Mouse (Mus musculus): ENCODE results near the gene Krt32. TPM values are rescaled to one million over a fixed set of nuclear protein-coding genes. Genes with fewer than 3 reads are reported as not detected.

Gene Krt32
- total RNA-seq (2014; rRNA removed) (not detected in 2 replicates), polyA plus RNA-seq (2015; fragmentation: Nextera tagmentation; extraction: Ambion mirVana) (not detected in 2 replicates)

DNA sequence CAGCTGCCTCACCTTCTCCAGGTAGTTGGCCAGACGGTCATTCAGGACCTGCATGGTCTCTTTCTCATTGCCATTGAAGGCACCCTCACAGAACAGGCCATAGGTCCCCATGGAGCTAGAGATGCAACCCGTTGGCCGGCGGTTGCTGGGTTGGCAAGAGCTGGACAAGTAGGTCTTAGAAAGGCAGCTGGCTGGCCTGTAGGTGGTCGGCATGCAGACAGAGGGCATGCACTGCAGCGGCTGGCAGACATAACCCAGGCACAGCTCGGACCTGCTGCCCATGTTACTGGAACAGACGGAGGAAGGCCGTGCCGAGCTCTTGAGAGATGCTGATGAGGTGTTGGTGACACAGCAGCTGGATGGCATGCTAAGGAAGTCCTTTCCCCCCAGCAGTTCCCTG is at the start of gene Krt32:
Gene Krt32, minus strand, starts transcription at position 366 of the 400 bp plus-strand sequence.
- no peaks in the 10 kb centered on the region for H3K9me3 ChIP-seq (ENCODE audit: low read length)
- TF ChIP-seq CTCF (IDR thresholded peaks at IDR 0.05): no peak
- no peaks in the 10 kb centered on the region for H3K27me3 ChIP-seq (ENCODE audit: insufficient read depth, low read length)
- no peak for DNase-seq (ENCODE audit: low spot score)
- no peak within 1 kb of the TSS for H3K9ac ChIP-seq (replicated peaks; ENCODE audit: low read length, poor library complexity, severe bottlenecking)
- H3K4me1 ChIP-seq (ENCODE audit: insufficient read depth, low read length): no peaks in the 10 kb centered on the region
- no peak within 1 kb of the TSS for H3K4me3 ChIP-seq (ENCODE audit: low read depth, low read length)
- no peak for ATAC-seq (ENCODE audit: low FRiP score)
- H3K36me3 ChIP-seq (ENCODE audit: insufficient read depth, low read length): no peaks in the 10 kb centered on the region
- no peak within 1 kb of the TSS for H3K27ac ChIP-seq (ENCODE audit: low read depth, low read length)
- H3K4me2 ChIP-seq (ENCODE audit: low read depth, low read length, poor library complexity, severe bottlenecking): no peak within 1 kb of the TSS
- 95% methylated on average over 10 of the region's 10 CpGs for WGBS

DNA sequence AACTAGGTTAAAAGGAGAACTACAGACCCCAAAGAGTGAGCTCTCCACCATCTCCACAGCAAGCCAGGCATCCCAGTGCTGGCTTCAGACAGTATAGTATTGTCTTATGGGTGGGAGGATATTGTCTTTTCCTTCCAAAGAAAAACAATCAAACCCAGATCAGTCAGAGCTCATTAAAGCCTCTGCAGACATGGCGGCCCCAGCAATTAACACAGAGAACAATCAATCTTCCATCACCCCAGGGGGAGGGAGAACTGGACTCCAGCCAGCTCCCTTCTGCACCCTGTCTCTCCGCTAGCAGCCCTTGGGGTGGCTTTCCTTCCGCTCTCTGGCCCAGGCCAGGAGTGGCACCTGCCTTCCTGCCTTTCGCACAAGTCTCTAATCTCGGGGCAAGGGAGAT is 49.7 kb upstream of the Krt32 start:
- ATAC-seq (ENCODE audit: low FRiP score) (no peak), DNase-seq (ENCODE audit: low spot score) (no peak)
- no peak for TF ChIP-seq CTCF (IDR thresholded peaks at IDR 0.05)
- WGBS: 36% methylated on average over 5 of the region's 5 CpGs
- Histone ChIP-seq H3K4me2 (ENCODE audit: low read depth, low read length, poor library complexity, severe bottlenecking) (no peak overlapping the region), H3K4me1 (ENCODE audit: insufficient read depth, low read length) (no peaks in the 10 kb centered on the region), H3K27me3 (ENCODE audit: insufficient read depth, low read length) (no peaks in the 10 kb centered on the region), H3K36me3 (ENCODE audit: insufficient read depth, low read length) (no peaks in the 10 kb centered on the region), H3K9me3 (ENCODE audit: low read length) (no peaks in the 10 kb centered on the region), H3K4me3 (ENCODE audit: low read depth, low read length) (no peak overlapping the region), H3K9ac (replicated peaks; ENCODE audit: low read length, poor library complexity, severe bottlenecking) (no peak overlapping the region), H3K27ac (ENCODE audit: low read depth, low read length) (no peak overlapping the region)

DNA sequence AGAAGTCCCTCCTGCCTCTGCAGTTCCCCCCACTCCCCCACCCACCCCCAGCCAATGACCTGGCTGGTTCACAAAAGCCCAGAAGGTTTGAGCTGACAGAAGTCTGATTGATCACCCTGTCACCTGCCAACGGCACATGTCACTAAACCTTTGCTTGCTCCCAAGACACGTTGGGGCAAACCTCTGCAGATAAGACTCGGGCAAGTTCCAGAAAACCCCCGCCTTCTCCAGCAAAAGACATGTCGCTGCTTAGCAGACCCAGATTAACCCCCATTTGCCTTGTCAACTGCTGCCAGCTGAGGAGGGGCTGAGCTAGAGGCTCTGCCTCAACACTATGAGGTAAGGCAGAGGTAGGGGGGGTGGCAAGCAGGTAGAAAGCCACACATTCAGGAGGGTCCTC is 48.5 kb upstream of the Krt32 start:
- Histone ChIP-seq H3K27me3 (ENCODE audit: insufficient read depth, low read length) (no peaks in the 10 kb centered on the region), H3K9ac (replicated peaks; ENCODE audit: low read length, poor library complexity, severe bottlenecking) (no peak overlapping the region), H3K4me2 (ENCODE audit: low read depth, low read length, poor library complexity, severe bottlenecking) (no peak overlapping the region), H3K9me3 (ENCODE audit: low read length) (no peaks in the 10 kb centered on the region), H3K4me3 (ENCODE audit: low read depth, low read length) (no peak overlapping the region), H3K4me1 (ENCODE audit: insufficient read depth, low read length) (no peaks in the 10 kb centered on the region), H3K27ac (ENCODE audit: low read depth, low read length) (no peak overlapping the region), H3K36me3 (ENCODE audit: insufficient read depth, low read length) (no peaks in the 10 kb centered on the region)
- TF ChIP-seq CTCF (IDR thresholded peaks at IDR 0.05): no peak
- 21% methylated on average over 5 of the region's 5 CpGs for WGBS
- ATAC-seq (ENCODE audit: low FRiP score): no peak
- no peak for DNase-seq (ENCODE audit: low spot score)

DNA sequence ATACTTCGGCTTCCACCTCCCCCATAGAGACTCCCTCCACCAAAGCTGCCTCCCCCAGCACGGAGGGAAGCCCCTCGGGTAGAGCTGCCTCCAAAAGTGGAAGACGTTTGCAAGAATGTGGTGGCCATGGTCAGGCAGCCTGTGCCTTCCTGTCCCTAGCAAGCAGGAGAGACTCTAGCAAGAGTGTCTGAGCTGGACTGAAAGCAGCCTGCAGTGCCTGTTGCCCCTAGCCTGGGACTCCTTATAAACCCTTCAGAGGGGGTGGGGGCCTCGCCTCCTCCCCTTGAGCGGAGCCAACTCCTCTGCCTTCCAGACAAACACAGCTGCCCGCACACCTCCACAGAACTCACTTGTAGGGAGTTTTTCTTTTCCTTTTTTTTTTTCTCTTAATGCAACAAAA is 47.7 kb upstream of the Krt32 start, which contains the start of gene Krt15:
Gene Krt15, minus strand, starts transcription at position 198 of the 400 bp plus-strand sequence.
- H3K9me3 ChIP-seq (ENCODE audit: low read length): no peaks in the 10 kb centered on the region
- H3K4me1 ChIP-seq (ENCODE audit: insufficient read depth, low read length): no peaks in the 10 kb centered on the region
- no peak for TF ChIP-seq CTCF (IDR thresholded peaks at IDR 0.05)
- no peaks in the 10 kb centered on the region for H3K27me3 ChIP-seq (ENCODE audit: insufficient read depth, low read length)
- H3K36me3 ChIP-seq (ENCODE audit: insufficient read depth, low read length): no peaks in the 10 kb centered on the region
- WGBS: 64% methylated on average over 7 of the region's 7 CpGs
- no peak within 1 kb of the TSS for H3K9ac ChIP-seq (replicated peaks; ENCODE audit: low read length, poor library complexity, severe bottlenecking)
- DNase-seq (ENCODE audit: low spot score): no peak
- no peak within 1 kb of the TSS for H3K4me3 ChIP-seq (ENCODE audit: low read depth, low read length)
- no peak for ATAC-seq (ENCODE audit: low FRiP score)
- H3K27ac ChIP-seq (ENCODE audit: low read depth, low read length): no peak within 1 kb of the TSS
- no peak within 1 kb of the TSS for H3K4me2 ChIP-seq (ENCODE audit: low read depth, low read length, poor library complexity, severe bottlenecking)

DNA sequence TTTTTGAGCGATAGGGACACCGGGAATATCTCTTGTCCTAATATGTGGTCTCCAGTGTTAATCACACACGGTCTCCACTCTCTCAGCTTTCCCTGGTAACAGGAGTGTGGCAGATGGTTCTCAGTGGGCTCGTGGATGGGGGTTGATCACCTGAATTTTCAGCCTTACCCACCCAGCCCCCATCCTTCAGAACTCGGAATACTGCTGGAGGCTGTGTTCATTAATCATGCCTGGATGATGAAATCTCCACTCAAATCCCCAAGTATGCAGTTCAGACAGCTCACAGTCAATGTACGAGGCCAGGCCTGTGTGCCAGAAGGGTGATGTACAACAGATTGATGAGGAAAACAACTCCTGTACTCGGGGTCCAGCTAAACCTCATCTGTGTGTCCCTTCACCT is 36.9 kb upstream of the Krt32 start:
- WGBS: 77% methylated on average over 7 of the region's 7 CpGs
- H3K27me3 ChIP-seq (ENCODE audit: insufficient read depth, low read length): no peaks in the 10 kb centered on the region
- no peak overlapping the region for H3K4me2 ChIP-seq (ENCODE audit: low read depth, low read length, poor library complexity, severe bottlenecking)
- ATAC-seq (ENCODE audit: low FRiP score): no peak
- no peaks in the 10 kb centered on the region for H3K36me3 ChIP-seq (ENCODE audit: insufficient read depth, low read length)
- H3K9ac ChIP-seq (replicated peaks; ENCODE audit: low read length, poor library complexity, severe bottlenecking): no peak overlapping the region
- no peaks in the 10 kb centered on the region for H3K9me3 ChIP-seq (ENCODE audit: low read length)
- DNase-seq (ENCODE audit: low spot score): no peak
- no peak overlapping the region for H3K4me3 ChIP-seq (ENCODE audit: low read depth, low read length)
- no peak overlapping the region for H3K27ac ChIP-seq (ENCODE audit: low read depth, low read length)
- no peaks in the 10 kb centered on the region for H3K4me1 ChIP-seq (ENCODE audit: insufficient read depth, low read length)
- TF ChIP-seq CTCF (IDR thresholded peaks at IDR 0.05): no peak

DNA sequence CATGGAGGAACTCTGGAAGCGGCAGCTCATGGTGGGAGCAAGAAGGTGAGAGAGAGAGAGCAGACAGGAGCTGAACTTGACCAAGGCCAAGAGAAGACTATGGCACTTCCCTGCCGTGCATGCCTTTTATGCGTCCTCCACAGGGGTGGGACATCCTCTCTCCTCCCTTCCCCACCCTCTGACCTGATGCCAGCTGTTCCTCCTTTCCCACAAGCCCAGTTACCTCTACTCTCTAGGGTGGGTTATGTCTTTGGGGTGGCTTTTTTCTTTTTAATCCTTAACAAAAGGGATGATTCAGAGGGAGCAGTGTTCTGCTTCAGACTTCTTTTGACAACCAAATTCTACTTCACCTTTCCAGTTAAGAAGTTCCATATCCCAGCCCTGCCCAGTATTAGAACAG is 33.4 kb upstream of the Krt32 start, which contains the start of gene Krt13:
Gene Krt13, minus strand, starts transcription at position 101 of the 400 bp plus-strand sequence.
- Histone ChIP-seq H3K27me3 (ENCODE audit: insufficient read depth, low read length) (no peaks in the 10 kb centered on the region), H3K4me2 (ENCODE audit: low read depth, low read length, poor library complexity, severe bottlenecking) (no peak within 1 kb of the TSS), H3K4me3 (ENCODE audit: low read depth, low read length) (no peak within 1 kb of the TSS), H3K36me3 (ENCODE audit: insufficient read depth, low read length) (no peaks in the 10 kb centered on the region), H3K9ac (replicated peaks; ENCODE audit: low read length, poor library complexity, severe bottlenecking) (no peak within 1 kb of the TSS), H3K9me3 (ENCODE audit: low read length) (no peaks in the 10 kb centered on the region), H3K27ac (ENCODE audit: low read depth, low read length) (no peak within 1 kb of the TSS), H3K4me1 (ENCODE audit: insufficient read depth, low read length) (no peaks in the 10 kb centered on the region)
- 89% methylated on average over 3 of the region's 3 CpGs for WGBS
- no peak for ATAC-seq (ENCODE audit: low FRiP score)
- no peak for DNase-seq (ENCODE audit: low spot score)
- TF ChIP-seq CTCF (IDR thresholded peaks at IDR 0.05): no peak

Data from midbrain, postnatal 0 days (tissue).